Mouse (Mus musculus): Measurements from ENCODE around the gene Fut9. TPM values are rescaled to one million over a fixed set of nuclear protein-coding genes. Genes with fewer than 3 reads are reported as not detected.

Gene Fut9
- polyA plus RNA-seq (2014; fragmentation: Nextera tagmentation; extraction: Ambion mirVana): 0.59 and 0.77 TPM in 2 replicates

- H3K9ac ChIP-seq (ENCODE audit: low read depth, low read length): peak within 1 kb of the TSS; percentile 59
- no peaks in the 10 kb centered on the region for H3K9me3 ChIP-seq (ENCODE audit: control insufficient read depth, low read length)
- 0 out of 2 replicates have a peak, but pooled peaks cover 2% of the 10 kb centered on the region for H3K4me1 ChIP-seq (ENCODE audit: control insufficient read depth, insufficient read depth, low read length)
- peak within 1 kb of the TSS; percentile 53 for H3K4me3 ChIP-seq (ENCODE audit: low read depth, low read length)
- H3K27ac ChIP-seq (replicated peaks; ENCODE audit: low read depth, low read length): no peak within 1 kb of the TSS
- DNase-seq (ENCODE audit: low spot score) (peak; percentile 64), ATAC-seq (ENCODE audit: low read depth) (peak; percentile 90)
- peak within 1 kb of the TSS; percentile 92 for H3K4me2 ChIP-seq (ENCODE audit: low read depth, low read length)
- WGBS: 1% methylated on average over 41 of the region's 52 CpGs
- H3K36me3 ChIP-seq (ENCODE audit: control insufficient read depth, insufficient read depth, low read length): no peaks in the 10 kb centered on the region
- H3K27me3 ChIP-seq (replicated peaks; ENCODE audit: control insufficient read depth, insufficient read depth, low read length): peaks cover 23% of the 10 kb centered on the region; the same call in 1 of the 2 replicates
Observed at GRCm38 (mm10) chr4:25799476-25800283, at the start of gene Fut9. Gene Fut9, minus strand, starts transcription at chr4:25800244.

GRCm38 (mm10) chr4:25815783-25816182, 15.7 kb upstream of the Fut9 start:
- 89% methylated on average over 7 of the region's 7 CpGs for whole genome bisulfite sequencing
- H3K4me3 ChIP-seq (ENCODE audit: low read depth, low read length): no peak overlapping the region
- no peak overlapping the region for H3K9ac ChIP-seq (ENCODE audit: low read depth, low read length)
- no peaks in the 10 kb centered on the region for H3K36me3 ChIP-seq (ENCODE audit: control insufficient read depth, insufficient read depth, low read length)
- H3K27ac ChIP-seq (replicated peaks; ENCODE audit: low read depth, low read length): no peak overlapping the region
- no peaks in the 10 kb centered on the region for H3K9me3 ChIP-seq (ENCODE audit: control insufficient read depth, low read length)
- H3K4me2 ChIP-seq (ENCODE audit: low read depth, low read length): no peak overlapping the region
- ATAC-seq (ENCODE audit: low read depth) (no peak), DNase-seq (ENCODE audit: low spot score) (peak; percentile 40)
- no peaks in the 10 kb centered on the region for H3K4me1 ChIP-seq (ENCODE audit: control insufficient read depth, insufficient read depth, low read length)
- no peaks in the 10 kb centered on the region for H3K27me3 ChIP-seq (replicated peaks; ENCODE audit: control insufficient read depth, insufficient read depth, low read length)

- H3K9me3 ChIP-seq (ENCODE audit: control insufficient read depth, low read length): no peaks in the 10 kb centered on the region
- DNase-seq (ENCODE audit: low spot score): no peak
- H3K9ac ChIP-seq (ENCODE audit: low read depth, low read length): no peak overlapping the region
- H3K27me3 ChIP-seq (replicated peaks; ENCODE audit: control insufficient read depth, insufficient read depth, low read length): no peaks in the 10 kb centered on the region
- H3K27ac ChIP-seq (replicated peaks; ENCODE audit: low read depth, low read length): no peak overlapping the region
- no peak overlapping the region for H3K4me2 ChIP-seq (ENCODE audit: low read depth, low read length)
- no peaks in the 10 kb centered on the region for H3K36me3 ChIP-seq (ENCODE audit: control insufficient read depth, insufficient read depth, low read length)
- H3K4me3 ChIP-seq (ENCODE audit: low read depth, low read length): no peak overlapping the region
- WGBS: 88% methylated on average over 1 of the region's 1 CpGs
- no peak for ATAC-seq (ENCODE audit: low read depth)
- H3K4me1 ChIP-seq (ENCODE audit: control insufficient read depth, insufficient read depth, low read length): no peaks in the 10 kb centered on the region
Observed at GRCm38 (mm10) chr4:25813340-25813739, 13.3 kb upstream of the Fut9 start.

- Histone ChIP-seq H3K36me3 (ENCODE audit: control insufficient read depth, insufficient read depth, low read length) (no peaks in the 10 kb centered on the region), H3K4me1 (ENCODE audit: control insufficient read depth, insufficient read depth, low read length) (no peaks in the 10 kb centered on the region), H3K27ac (replicated peaks; ENCODE audit: low read depth, low read length) (no peak overlapping the region), H3K27me3 (replicated peaks; ENCODE audit: control insufficient read depth, insufficient read depth, low read length) (no peaks in the 10 kb centered on the region), H3K4me2 (ENCODE audit: low read depth, low read length) (no peak overlapping the region), H3K4me3 (ENCODE audit: low read depth, low read length) (no peak overlapping the region), H3K9me3 (ENCODE audit: control insufficient read depth, low read length) (no peaks in the 10 kb centered on the region), H3K9ac (ENCODE audit: low read depth, low read length) (no peak overlapping the region)
- WGBS: 80% methylated on average over 1 of the region's 1 CpGs
- DNase-seq (ENCODE audit: low spot score) (no peak), ATAC-seq (ENCODE audit: low read depth) (no peak)
Observed at GRCm38 (mm10) chr4:25810058-25810457, 10.0 kb upstream of the Fut9 start.

- 87% methylated on average over 2 of the region's 2 CpGs for WGBS
- H3K4me2 ChIP-seq (ENCODE audit: low read depth, low read length): no peak overlapping the region
Observed at GRCm38 (mm10) chr4:25801751-25802150, 1.7 kb upstream of the Fut9 start.

GRCm38 (mm10) chr4:25800284-25800616, 206 bp upstream of the Fut9 start:
- no peak for DNase-seq (ENCODE audit: low spot score)
- H3K4me1 ChIP-seq (ENCODE audit: control insufficient read depth, insufficient read depth, low read length): 0 out of 2 replicates have a peak, but pooled peaks cover 2% of the 10 kb centered on the region
- peak overlapping the region; percentile 53 for H3K4me3 ChIP-seq (ENCODE audit: low read depth, low read length)
- peaks cover 23% of the 10 kb centered on the region; the same call in 1 of the 2 replicates for H3K27me3 ChIP-seq (replicated peaks; ENCODE audit: control insufficient read depth, insufficient read depth, low read length)
- 3% methylated on average over 5 of the region's 5 CpGs for WGBS
- no peak overlapping the region for H3K27ac ChIP-seq (replicated peaks; ENCODE audit: low read depth, low read length)
- 0 out of 2 replicates have a peak overlapping the region, but pooled peaks have one; percentile 6 for H3K9ac ChIP-seq (ENCODE audit: low read depth, low read length)
- peak; percentile 28; the same call in 1 of the 2 replicates for ATAC-seq (ENCODE audit: low read depth)
- H3K36me3 ChIP-seq (ENCODE audit: control insufficient read depth, insufficient read depth, low read length): no peaks in the 10 kb centered on the region
- H3K4me2 ChIP-seq (ENCODE audit: low read depth, low read length): peak overlapping the region; percentile 92
- no peaks in the 10 kb centered on the region for H3K9me3 ChIP-seq (ENCODE audit: control insufficient read depth, low read length)

More at GRCm38 (mm10) chr4:25801751-25802150, 1.7 kb upstream of the Fut9 start:
- 0 out of 2 replicates have a peak, but pooled peaks cover 2% of the 10 kb centered on the region for H3K4me1 ChIP-seq (ENCODE audit: control insufficient read depth, insufficient read depth, low read length)
- no peaks in the 10 kb centered on the region for H3K36me3 ChIP-seq (ENCODE audit: control insufficient read depth, insufficient read depth, low read length)
- H3K9me3 ChIP-seq (ENCODE audit: control insufficient read depth, low read length): no peaks in the 10 kb centered on the region
- no peak overlapping the region for H3K9ac ChIP-seq (ENCODE audit: low read depth, low read length)
- ATAC-seq (ENCODE audit: low read depth) (no peak), DNase-seq (ENCODE audit: low spot score) (no peak)
- H3K4me3 ChIP-seq (ENCODE audit: low read depth, low read length): no peak overlapping the region
- H3K27ac ChIP-seq (replicated peaks; ENCODE audit: low read depth, low read length): no peak overlapping the region
- peaks cover 23% of the 10 kb centered on the region; the same call in 1 of the 2 replicates for H3K27me3 ChIP-seq (replicated peaks; ENCODE audit: control insufficient read depth, insufficient read depth, low read length)

- Histone ChIP-seq H3K4me2 (ENCODE audit: low read depth, low read length) (peak overlapping the region; percentile 92), H3K4me3 (ENCODE audit: low read depth, low read length) (peak overlapping the region; percentile 53), H3K4me1 (ENCODE audit: control insufficient read depth, insufficient read depth, low read length) (0 out of 2 replicates have a peak, but pooled peaks cover 2% of the 10 kb centered on the region), H3K27ac (replicated peaks; ENCODE audit: low read depth, low read length) (no peak overlapping the region), H3K9ac (ENCODE audit: low read depth, low read length) (peak overlapping the region; percentile 59), H3K36me3 (ENCODE audit: control insufficient read depth, insufficient read depth, low read length) (no peaks in the 10 kb centered on the region), H3K9me3 (ENCODE audit: control insufficient read depth, low read length) (no peaks in the 10 kb centered on the region), H3K27me3 (replicated peaks; ENCODE audit: control insufficient read depth, insufficient read depth, low read length) (peaks cover 23% of the 10 kb centered on the region; the same call in 1 of the 2 replicates)
- WGBS: 0% methylated on average over 7 of the region's 7 CpGs
- DNase-seq (ENCODE audit: low spot score) (no peak), ATAC-seq (ENCODE audit: low read depth) (peak; percentile 10; the same call in 1 of the 2 replicates)
Observed at GRCm38 (mm10) chr4:25799051-25799475, 981 bp downstream of the Fut9 start.

- Histone ChIP-seq H3K27me3 (replicated peaks; ENCODE audit: control insufficient read depth, insufficient read depth, low read length) (peaks cover 23% of the 10 kb centered on the region; the same call in 1 of the 2 replicates), H3K4me2 (ENCODE audit: low read depth, low read length) (peak overlapping the region; percentile 92), H3K4me1 (ENCODE audit: control insufficient read depth, insufficient read depth, low read length) (0 out of 2 replicates have a peak, but pooled peaks cover 2% of the 10 kb centered on the region), H3K36me3 (ENCODE audit: control insufficient read depth, insufficient read depth, low read length) (no peaks in the 10 kb centered on the region), H3K4me3 (ENCODE audit: low read depth, low read length) (peak overlapping the region; percentile 53), H3K9me3 (ENCODE audit: control insufficient read depth, low read length) (no peaks in the 10 kb centered on the region), H3K9ac (ENCODE audit: low read depth, low read length) (no peak overlapping the region), H3K27ac (replicated peaks; ENCODE audit: low read depth, low read length) (no peak overlapping the region)
- no peak for DNase-seq (ENCODE audit: low spot score)
- ATAC-seq (ENCODE audit: low read depth): no peak
- 20% methylated on average over 10 of the region's 10 CpGs for WGBS
Observed at GRCm38 (mm10) chr4:25798412-25798811, 1.6 kb downstream of the Fut9 start.
